ENCODE assay signal across 1 mouse cellular context in the genomic region with DNA sequence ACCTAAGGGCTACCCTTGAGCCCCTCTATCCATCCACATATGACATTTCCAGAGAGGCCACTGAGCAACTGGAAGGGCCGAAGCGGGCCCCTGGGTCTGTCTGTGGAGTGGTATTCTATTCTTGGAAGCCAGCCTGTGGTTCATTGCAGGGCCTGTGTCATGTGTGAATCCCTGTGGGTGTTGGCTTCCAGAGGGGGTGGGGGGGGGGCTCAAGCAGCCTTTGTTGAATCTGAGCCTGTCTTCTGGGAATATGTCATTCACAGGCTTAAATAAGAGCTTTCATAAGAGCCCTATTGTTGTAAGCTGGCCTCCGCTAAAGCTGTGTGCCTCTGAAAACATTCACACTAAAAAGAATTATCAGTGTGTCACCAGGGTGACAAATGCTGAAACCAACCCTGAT.
TF ChIP-seq lines count a peak whose summit lies in the region.

No protein-coding gene starts in this region.

TF ChIP-seq in CH12.LX, 34 proteins besides CTCF, POLR2A, EP300 and RAD21 (continued from another document):
- TF ChIP-seq PAX5 (IDR thresholded peaks at IDR 0.05; ENCODE audit: low read length) (no peak), SIN3A (IDR thresholded peaks at IDR 0.05; ENCODE audit: low read length) (no peak), MAFK (IDR thresholded peaks at IDR 0.05; ENCODE audit: insufficient replicate concordance, low read length) (no peak)
